Mouse (Mus musculus): ENCODE results near the gene Ckb. TPM values are rescaled to one million over a fixed set of nuclear protein-coding genes. Genes with fewer than 3 reads are reported as not detected.

The Ckb gene
- polyA plus RNA-seq, 1 experiment from 2014 or later, result 266 TPM

DNA sequence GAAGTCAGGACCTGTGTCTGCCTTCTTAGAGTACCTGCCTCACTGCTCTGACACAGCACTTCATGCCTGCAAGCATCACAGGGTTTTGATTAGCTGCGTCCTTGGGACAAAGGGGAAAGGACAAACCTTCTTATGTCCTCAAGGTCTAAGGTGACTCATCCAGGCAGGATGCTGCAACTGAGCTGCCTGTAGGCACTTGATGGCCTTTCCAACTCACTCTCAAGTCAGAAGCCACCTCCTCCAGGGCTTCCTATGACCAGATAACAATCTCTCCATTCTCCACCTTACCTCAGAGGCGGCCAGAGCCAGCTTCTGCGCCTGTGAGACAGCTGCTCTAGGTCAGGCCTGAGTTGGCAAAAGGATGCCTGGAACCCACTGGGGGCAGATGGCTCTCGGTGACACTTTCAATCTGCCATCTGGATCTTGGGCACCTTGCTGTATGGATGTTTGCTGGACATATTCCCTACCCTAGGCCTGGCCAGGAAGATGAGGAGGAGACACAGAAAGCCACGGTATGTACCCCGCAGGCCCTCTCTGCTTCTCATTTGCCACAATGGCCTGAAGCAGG is 26.3 kb upstream of the Ckb start:
- WGBS, result 74% methylated on average over 6 of the region's 6 CpGs
- H3K4me2 ChIP-seq (ENCODE audit: low read length), result no peak overlapping the region

DNA sequence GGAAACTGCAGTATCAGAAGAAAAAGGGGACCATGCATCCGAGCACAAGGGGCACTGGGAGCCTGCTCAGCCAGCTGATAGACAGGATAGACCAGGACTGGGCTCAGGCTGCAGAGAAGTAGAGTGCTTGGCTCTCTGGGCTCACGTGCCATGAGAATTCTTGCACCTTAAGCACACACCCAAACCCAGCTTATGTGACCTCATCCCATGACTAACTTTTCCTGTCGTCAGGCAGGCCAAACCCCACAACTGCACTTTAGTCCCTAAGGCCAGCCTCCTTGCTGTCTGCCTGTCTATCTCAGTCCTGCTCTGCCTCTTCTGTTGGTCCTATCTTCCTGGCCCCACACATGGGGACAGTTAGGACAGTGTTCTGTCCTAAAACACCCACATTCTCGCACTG is 25.6 kb upstream of the Ckb start:
- WGBS, result 60% methylated on average over 4 of the region's 4 CpGs
- peaks cover 17 to 22% of the 10 kb centered on the region in 2 experiments for H3K4me1 ChIP-seq (ENCODE audit: control insufficient read depth in 2 of 2, insufficient read depth in 2 of 2, low read length in 2 of 2)

More for the DNA sequence above, 26.3 kb upstream of the Ckb start:
- H3K9me3 ChIP-seq (ENCODE audit: control insufficient read depth, low read length), result no peaks in the 10 kb centered on the region
- no peak overlapping the region for H3K9ac ChIP-seq (ENCODE audit: low read length)
- peaks cover 17 to 18% of the 10 kb centered on the region in 2 experiments for H3K4me1 ChIP-seq (ENCODE audit: control insufficient read depth in 2 of 2, insufficient read depth in 2 of 2, low read length in 2 of 2)
- ATAC-seq (ENCODE audit: insufficient number of reproducible peaks, insufficient read depth, low FRiP score, low read depth), result no peak
- no peak overlapping the region for H3K4me3 ChIP-seq (ENCODE audit: control insufficient read depth in 1 of 2, insufficient read depth in 1 of 2, low read depth in 1 of 2, low read length in 2 of 2)
- H3K27ac ChIP-seq (replicated peaks in 1 of 2; ENCODE audit: control insufficient read depth in 1 of 2, insufficient read depth in 1 of 2, low read depth in 2 of 2, low read length in 2 of 2), result no peak overlapping the region
- no peaks in the 10 kb centered on the region for H3K36me3 ChIP-seq (ENCODE audit: control insufficient read depth, insufficient read depth, low read length)
- no peaks in the 10 kb centered on the region for H3K27me3 ChIP-seq (ENCODE audit: control insufficient read depth, insufficient read depth, low read length)

GRCm38 (mm10) chr12:111696239-111696638 is 24.1 kb upstream of the Ckb start:
- no peak overlapping the region for H3K4me3 ChIP-seq (ENCODE audit: control insufficient read depth in 1 of 2, insufficient read depth in 1 of 2, low read depth in 1 of 2, low read length in 2 of 2)
- no peaks in the 10 kb centered on the region for H3K36me3 ChIP-seq (ENCODE audit: control insufficient read depth, insufficient read depth, low read length)
- peak; percentile 17; the same call in 1 of the 2 replicates for ATAC-seq (ENCODE audit: insufficient number of reproducible peaks, insufficient read depth, low FRiP score, low read depth)
- H3K27me3 ChIP-seq (ENCODE audit: control insufficient read depth, insufficient read depth, low read length), result no peaks in the 10 kb centered on the region
- no peak overlapping the region for H3K9ac ChIP-seq (ENCODE audit: low read length)
- no peaks in the 10 kb centered on the region for H3K9me3 ChIP-seq (ENCODE audit: control insufficient read depth, low read length)
- 31% methylated on average over 6 of the region's 6 CpGs for WGBS
- H3K4me1 ChIP-seq (ENCODE audit: control insufficient read depth in 2 of 2, insufficient read depth in 2 of 2, low read length in 2 of 2), result peaks cover 22 to 31% of the 10 kb centered on the region in 2 experiments
- H3K4me2 ChIP-seq (ENCODE audit: low read length), result no peak overlapping the region
- no peak overlapping the region for H3K27ac ChIP-seq (replicated peaks in 1 of 2; ENCODE audit: control insufficient read depth in 1 of 2, insufficient read depth in 1 of 2, low read depth in 2 of 2, low read length in 2 of 2)

More for the DNA sequence above, 25.6 kb upstream of the Ckb start:
- Histone ChIP-seq H3K27ac (replicated peaks in 1 of 2; ENCODE audit: control insufficient read depth in 1 of 2, insufficient read depth in 1 of 2, low read depth in 2 of 2, low read length in 2 of 2) (no peak overlapping the region), H3K36me3 (ENCODE audit: control insufficient read depth, insufficient read depth, low read length) (no peaks in the 10 kb centered on the region), H3K9ac (ENCODE audit: low read length) (no peak overlapping the region), H3K4me3 (ENCODE audit: control insufficient read depth in 1 of 2, insufficient read depth in 1 of 2, low read depth in 1 of 2, low read length in 2 of 2) (no peak overlapping the region), H3K27me3 (ENCODE audit: control insufficient read depth, insufficient read depth, low read length) (no peaks in the 10 kb centered on the region), H3K9me3 (ENCODE audit: control insufficient read depth, low read length) (no peaks in the 10 kb centered on the region), H3K4me2 (ENCODE audit: low read length) (no peak overlapping the region)
- no peak for ATAC-seq (ENCODE audit: insufficient number of reproducible peaks, insufficient read depth, low FRiP score, low read depth)

DNA sequence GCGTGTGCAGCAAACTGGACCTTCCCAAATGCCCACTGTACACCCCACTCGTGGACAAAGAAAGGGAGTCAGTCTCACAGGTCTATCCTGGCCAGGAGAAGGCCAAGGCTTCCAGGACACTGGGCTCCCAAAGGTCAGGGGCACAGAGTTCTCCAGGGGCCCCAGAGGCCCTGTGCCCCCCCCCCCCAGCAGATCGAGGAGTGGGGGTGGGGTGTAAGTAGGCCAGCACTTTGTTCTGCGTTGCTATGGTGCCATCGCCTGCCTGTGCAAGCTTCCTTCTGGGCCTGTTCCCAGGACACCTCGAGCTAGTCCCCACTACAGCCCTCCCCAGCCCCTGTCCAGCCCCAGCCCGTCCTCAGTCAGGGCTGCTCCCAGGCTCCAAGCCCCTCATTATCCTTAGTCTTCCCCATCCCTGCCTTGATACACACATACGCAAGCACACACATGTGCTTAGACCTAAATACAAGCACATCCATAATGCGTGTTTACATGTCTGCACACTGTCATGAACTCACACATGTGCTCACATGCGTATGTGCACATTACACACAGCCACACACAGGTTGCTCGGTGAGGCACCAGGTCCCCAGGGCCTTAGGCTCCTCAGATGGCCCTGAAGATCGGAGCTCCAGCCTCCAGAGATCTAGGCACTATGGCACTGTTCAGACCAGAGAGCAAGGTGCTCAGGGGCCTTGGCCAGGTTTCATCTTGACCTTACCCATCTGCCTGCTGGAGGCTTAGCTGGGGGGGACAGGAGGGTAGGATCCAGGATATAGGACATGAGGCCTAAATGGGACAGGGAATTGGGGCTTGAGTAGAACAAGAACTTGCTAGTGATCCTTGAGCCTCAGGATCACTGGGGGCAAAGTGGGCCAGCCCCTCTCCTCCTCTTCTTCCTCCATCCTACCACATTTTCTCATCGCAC is 23.0 kb upstream of the Ckb start:
- H3K4me2 ChIP-seq (ENCODE audit: low read length), result no peak overlapping the region
- H3K27ac ChIP-seq (replicated peaks in 1 of 2; ENCODE audit: control insufficient read depth in 1 of 2, insufficient read depth in 1 of 2, low read depth in 2 of 2, low read length in 2 of 2), result peak overlapping the region in 1 of 2 experiments; percentile 19; a peak in 1 of 4 replicates
- 0 out of 2 replicates have a peak overlapping the region, but pooled peaks have one; percentile 4 for H3K9ac ChIP-seq (ENCODE audit: low read length)
- no peaks in the 10 kb centered on the region for H3K27me3 ChIP-seq (ENCODE audit: control insufficient read depth, insufficient read depth, low read length)
- no peaks in the 10 kb centered on the region for H3K36me3 ChIP-seq (ENCODE audit: control insufficient read depth, insufficient read depth, low read length)
- ATAC-seq (ENCODE audit: insufficient number of reproducible peaks, insufficient read depth, low FRiP score, low read depth), result no peak
- peaks cover 22 to 35% of the 10 kb centered on the region in 2 experiments for H3K4me1 ChIP-seq (ENCODE audit: control insufficient read depth in 2 of 2, insufficient read depth in 2 of 2, low read length in 2 of 2)
- H3K4me3 ChIP-seq (ENCODE audit: control insufficient read depth in 1 of 2, insufficient read depth in 1 of 2, low read depth in 1 of 2, low read length in 2 of 2), result no peak overlapping the region
- WGBS, result 67% methylated on average over 13 of the region's 13 CpGs
- no peaks in the 10 kb centered on the region for H3K9me3 ChIP-seq (ENCODE audit: control insufficient read depth, low read length)

DNA sequence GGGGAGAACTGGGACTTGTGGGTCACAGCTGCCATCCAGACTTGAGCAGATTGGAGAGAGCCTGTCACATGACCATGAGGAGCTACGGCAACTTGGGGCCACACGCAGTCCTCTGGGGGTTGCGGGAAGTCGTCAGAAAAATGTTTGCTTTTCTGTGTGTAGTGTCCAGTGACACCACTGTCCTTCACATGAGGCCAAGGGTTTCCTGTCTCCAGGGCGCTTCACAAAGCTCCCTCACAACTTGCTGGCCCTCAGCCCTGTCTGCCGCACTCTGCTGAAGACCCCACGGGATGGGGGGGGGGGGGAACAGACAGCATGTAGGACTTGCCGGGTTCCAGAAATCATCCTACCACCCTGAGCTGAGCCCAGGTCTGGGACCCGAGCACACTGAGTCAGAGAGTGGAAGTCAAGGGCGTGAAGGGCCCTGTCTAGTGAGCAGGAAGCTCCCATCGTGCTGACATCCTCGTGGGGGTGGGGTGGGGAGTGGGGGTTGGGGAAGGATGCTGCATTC is 22.2 kb upstream of the Ckb start:
- H3K4me2 ChIP-seq (ENCODE audit: low read length), result peak overlapping the region; percentile 3

DNA sequence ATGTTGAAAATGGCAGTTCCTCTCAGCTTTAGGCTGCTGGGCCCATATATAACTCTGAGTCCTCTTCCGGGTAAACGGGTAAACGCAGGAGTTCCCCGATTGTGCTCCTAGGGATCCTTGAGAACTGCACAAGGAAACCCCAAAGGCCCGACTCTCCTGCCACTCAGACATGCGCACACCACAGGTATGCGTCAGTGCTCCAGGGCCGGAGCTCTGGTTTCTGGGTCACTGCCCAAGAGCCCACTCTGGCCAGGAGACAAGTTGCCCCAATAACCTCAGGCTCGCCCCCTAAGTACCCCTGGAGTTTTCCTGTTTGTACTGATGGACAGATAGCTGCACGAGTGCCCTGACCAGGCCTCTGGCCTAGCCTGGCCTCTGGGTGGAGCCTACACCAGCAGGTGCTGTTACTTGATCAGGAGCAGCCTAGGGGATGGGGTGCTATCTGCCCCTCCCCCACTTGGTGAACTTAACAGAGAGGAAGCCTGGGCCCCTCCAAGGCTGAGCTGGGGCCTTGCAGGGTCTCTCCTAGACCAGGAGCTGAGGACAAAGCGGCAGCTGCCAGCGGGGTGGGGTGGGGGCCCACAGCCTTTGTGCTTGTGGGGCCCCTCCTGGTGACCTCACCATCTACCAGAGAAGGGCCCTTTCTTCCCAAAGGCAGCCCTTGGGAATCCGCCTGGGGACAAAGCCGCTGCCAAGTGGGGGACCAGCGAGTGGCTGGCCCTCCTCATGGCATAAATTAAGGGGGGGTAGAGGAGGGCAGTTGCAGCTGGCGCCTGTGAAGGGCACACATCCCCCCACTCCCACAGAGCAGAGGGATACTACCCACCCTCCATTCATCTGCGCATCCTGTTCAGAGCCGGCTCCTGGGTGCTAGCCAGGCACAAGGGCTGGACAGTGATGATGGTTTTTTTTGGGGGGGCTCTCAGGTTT is 21.5 kb upstream of the Ckb start:
- peak; percentile 35; the same call in 1 of the 2 replicates for ATAC-seq (ENCODE audit: insufficient number of reproducible peaks, insufficient read depth, low FRiP score, low read depth)
- peak overlapping the region; percentile 3 for H3K4me2 ChIP-seq (ENCODE audit: low read length)
- peak overlapping the region in 1 of 2 experiments; percentile 19; a peak in 2 of 4 replicates for H3K27ac ChIP-seq (replicated peaks in 1 of 2; ENCODE audit: control insufficient read depth in 1 of 2, insufficient read depth in 1 of 2, low read depth in 2 of 2, low read length in 2 of 2)
- WGBS, result 51% methylated on average over 18 of the region's 18 CpGs
- no peak overlapping the region for H3K4me3 ChIP-seq (ENCODE audit: control insufficient read depth in 1 of 2, insufficient read depth in 1 of 2, low read depth in 1 of 2, low read length in 2 of 2)
- H3K27me3 ChIP-seq (ENCODE audit: control insufficient read depth, insufficient read depth, low read length), result no peaks in the 10 kb centered on the region
- peaks cover 33 to 38% of the 10 kb centered on the region in 2 experiments for H3K4me1 ChIP-seq (ENCODE audit: control insufficient read depth in 2 of 2, insufficient read depth in 2 of 2, low read length in 2 of 2)
- no peaks in the 10 kb centered on the region for H3K9me3 ChIP-seq (ENCODE audit: control insufficient read depth, low read length)
- H3K9ac ChIP-seq (ENCODE audit: low read length), result peak overlapping the region; percentile 59; the same call in 1 of the 2 replicates
- no peaks in the 10 kb centered on the region for H3K36me3 ChIP-seq (ENCODE audit: control insufficient read depth, insufficient read depth, low read length)

More for the DNA sequence above, 22.2 kb upstream of the Ckb start:
- Histone ChIP-seq H3K4me1 (ENCODE audit: control insufficient read depth in 2 of 2, insufficient read depth in 2 of 2, low read length in 2 of 2) (peaks cover 28 to 38% of the 10 kb centered on the region in 2 experiments), H3K27ac (replicated peaks in 1 of 2; ENCODE audit: control insufficient read depth in 1 of 2, insufficient read depth in 1 of 2, low read depth in 2 of 2, low read length in 2 of 2) (peak overlapping the region in 1 of 2 experiments; percentile 19; a peak in 2 of 4 replicates), H3K4me3 (ENCODE audit: control insufficient read depth in 1 of 2, insufficient read depth in 1 of 2, low read depth in 1 of 2, low read length in 2 of 2) (no peak overlapping the region), H3K9ac (ENCODE audit: low read length) (peak overlapping the region; percentile 59; the same call in 1 of the 2 replicates), H3K27me3 (ENCODE audit: control insufficient read depth, insufficient read depth, low read length) (no peaks in the 10 kb centered on the region), H3K9me3 (ENCODE audit: control insufficient read depth, low read length) (no peaks in the 10 kb centered on the region), H3K36me3 (ENCODE audit: control insufficient read depth, insufficient read depth, low read length) (no peaks in the 10 kb centered on the region)
- WGBS, result 26% methylated on average over 12 of the region's 12 CpGs
- ATAC-seq (ENCODE audit: insufficient number of reproducible peaks, insufficient read depth, low FRiP score, low read depth), result 0 out of 2 replicates have a peak, but pooled peaks have one; percentile 14

Data from heart, embryonic 14.5 days (tissue).